Mouse (Mus musculus) kidney, embryonic 16.5 days (tissue): Measurements from ENCODE around the gene Kcnh4. TPM values are rescaled to one million over a fixed set of nuclear protein-coding genes. Genes with fewer than 3 reads are reported as not detected.
A peak's percentile ranks its signal among the peaks of the same experiment; 100 is the strongest.

Experiments used
- ATAC-seq: fragments of 200-750 bp; cut with Nextera tagmentation; 2 replicates; pipeline ENCODE4 v1.8.0; 2017; ENCODE audit warnings: moderate TSS enrichment; ENCODE audit not compliant: low FRiP score, low TSS enrichment
- H3K27ac ChIP-seq: fragments of 300-500 bp; sonication (generic); 2 replicates; pipeline ENCODE4 v1.5.1; 2014; ENCODE audit warnings: low read length
- H3K27me3 ChIP-seq: fragments of 300-500 bp; sonication (generic); 2 replicates; pipeline ENCODE4 v1.6.1; 2014; ENCODE audit warnings: low read length, control low read depth, mixed read lengths; ENCODE audit not compliant: insufficient read depth
- H3K36me3 ChIP-seq: fragments of 300-500 bp; sonication (generic); 2 replicates; pipeline ENCODE4 v1.6.1; 2014; ENCODE audit warnings: low read length, control low read depth, mixed read lengths; ENCODE audit not compliant: insufficient read depth
- H3K4me1 ChIP-seq: fragments of 300-500 bp; sonication (generic); 2 replicates; pipeline ENCODE4 v1.6.1; 2014; ENCODE audit warnings: low read length, control low read depth, mixed read lengths; ENCODE audit not compliant: insufficient read depth
- H3K4me2 ChIP-seq: fragments of 300-500 bp; sonication (generic); replicated peaks from 2 replicates; pipeline ENCODE4 v1.6.1; 2014; ENCODE audit warnings: low read depth, low read length
- H3K4me3 ChIP-seq: fragments of 300-500 bp; sonication (generic); 2 replicates; pipeline ENCODE4 v1.5.1; 2014; ENCODE audit warnings: mild to moderate bottlenecking, low read length
- H3K9ac ChIP-seq: fragments of 300-500 bp; sonication (generic); replicated peaks from 2 replicates; pipeline ENCODE4 v1.6.1; 2014; ENCODE audit warnings: low read length
- H3K9me3 ChIP-seq: fragments of 300-500 bp; sonication (generic); 2 replicates; pipeline ENCODE4 v1.6.1; 2016; ENCODE audit warnings: low read length, control low read depth
- WGBS: fragments of 180-500 bp; shearing (Covaris S2); extraction: QIAGEN DNeasy Blood & Tissue Kit; methylation state at CpG from one replicate; pipeline ENCODE4 v1.1.7; 2014; 5-methylcytosine and 5-hydroxymethylcytosine counted together
- polyA plus RNA-seq: library from polyadenylated mRNA; unstranded; fragments of >200 nt; fragmentation: Nextera tagmentation; extraction: Ambion mirVana; gene quantifications from 2 replicates; pipeline ENCODE4 v1.2.1, GENCODE M21; 2015

The Kcnh4 gene
- polyA plus RNA-seq, 1 experiment from 2014 or later = not detected

GRCm38 (mm10) chr11:100769980-100770379 is 10.2 kb upstream of the Kcnh4 start:
- Histone ChIP-seq H3K4me1 (peaks cover 5% of the 10 kb centered on the region), H3K4me3 (peak overlapping the region; percentile 64), H3K27ac (no peak overlapping the region), H3K9me3 (no peaks in the 10 kb centered on the region), H3K9ac (peak overlapping the region; percentile 74), H3K27me3 (no peaks in the 10 kb centered on the region), H3K4me2 (peak overlapping the region; percentile 57), H3K36me3 (no peaks in the 10 kb centered on the region)
- WGBS = 67% methylated on average over 6 of the region's 6 CpGs
- no peak for ATAC-seq

- Histone ChIP-seq H3K27ac (no peak overlapping the region), H3K9ac (no peak overlapping the region), H3K27me3 (0 out of 2 replicates have a peak, but pooled peaks cover under 1% of the 10 kb centered on the region), H3K4me3 (no peak overlapping the region), H3K4me2 (no peak overlapping the region), H3K9me3 (no peaks in the 10 kb centered on the region), H3K4me1 (peaks cover 5% of the 10 kb centered on the region), H3K36me3 (no peaks in the 10 kb centered on the region)
- ATAC-seq = no peak
- WGBS = 82% methylated on average over 5 of the region's 5 CpGs
Observed at GRCm38 (mm10) chr11:100767871-100768270, 8.1 kb upstream of the Kcnh4 start.

- peaks cover 8% of the 10 kb centered on the region for H3K27me3 ChIP-seq
- H3K9me3 ChIP-seq = no peaks in the 10 kb centered on the region
- H3K4me3 ChIP-seq = no peak overlapping the region
- no peak overlapping the region for H3K9ac ChIP-seq
- no peak overlapping the region for H3K27ac ChIP-seq
- WGBS = 78% methylated on average over 9 of the region's 9 CpGs
- no peak for ATAC-seq
- H3K4me2 ChIP-seq = no peak overlapping the region
- H3K4me1 ChIP-seq = peaks cover 7% of the 10 kb centered on the region
- no peaks in the 10 kb centered on the region for H3K36me3 ChIP-seq
Observed at GRCm38 (mm10) chr11:100766726-100767125, 7.0 kb upstream of the Kcnh4 start.

GRCm38 (mm10) chr11:100762831-100763230 is 3.1 kb upstream of the Kcnh4 start, which contains the start of gene Hcrt:
TSS of gene Hcrt (minus strand) at chr11:100762931.
- peak within 1 kb of the TSS; percentile 59 for H3K9ac ChIP-seq
- no peak for ATAC-seq
- H3K27me3 ChIP-seq = peaks cover 30% of the 10 kb centered on the region
- peaks cover 12% of the 10 kb centered on the region for H3K4me1 ChIP-seq
- no peaks in the 10 kb centered on the region for H3K36me3 ChIP-seq
- H3K27ac ChIP-seq = no peak within 1 kb of the TSS
- H3K9me3 ChIP-seq = no peaks in the 10 kb centered on the region
- peak within 1 kb of the TSS; percentile 83 for H3K4me2 ChIP-seq
- peak within 1 kb of the TSS; percentile 53 for H3K4me3 ChIP-seq
- 77% methylated on average over 7 of the region's 7 CpGs for WGBS

- under 1% methylated on average over 27 of the region's 27 CpGs for WGBS
- H3K4me2 ChIP-seq = peak overlapping the region; percentile 83
- H3K27ac ChIP-seq = no peak overlapping the region
- peak overlapping the region; percentile 53 for H3K4me3 ChIP-seq
- peak overlapping the region; percentile 59 for H3K9ac ChIP-seq
- H3K4me1 ChIP-seq = peaks cover 12% of the 10 kb centered on the region
- H3K36me3 ChIP-seq = no peaks in the 10 kb centered on the region
- peak; percentile 66 for ATAC-seq
- peaks cover 30% of the 10 kb centered on the region for H3K27me3 ChIP-seq
- no peaks in the 10 kb centered on the region for H3K9me3 ChIP-seq
Observed at GRCm38 (mm10) chr11:100761547-100762045, 1.9 kb upstream of the Kcnh4 start.

- WGBS = 2% methylated on average over 34 of the region's 35 CpGs
- 0 out of 2 replicates have a peak, but pooled peaks have one; percentile 11 for ATAC-seq
- Histone ChIP-seq H3K27me3 (peaks cover 30% of the 10 kb centered on the region), H3K4me2 (peak overlapping the region; percentile 59), H3K4me1 (peaks cover 12% of the 10 kb centered on the region), H3K9ac (no peak overlapping the region), H3K9me3 (no peaks in the 10 kb centered on the region), H3K4me3 (peak overlapping the region; percentile 32; the same call in 1 of the 2 replicates), H3K27ac (no peak overlapping the region), H3K36me3 (no peaks in the 10 kb centered on the region)
Observed at GRCm38 (mm10) chr11:100758707-100759610, 783 bp downstream of the Kcnh4 start.

- Histone ChIP-seq H3K9ac (no peak overlapping the region), H3K4me3 (no peak overlapping the region), H3K27ac (no peak overlapping the region), H3K36me3 (no peaks in the 10 kb centered on the region), H3K4me2 (no peak overlapping the region), H3K4me1 (peaks cover 12% of the 10 kb centered on the region), H3K9me3 (no peaks in the 10 kb centered on the region), H3K27me3 (peaks cover 27% of the 10 kb centered on the region)
- no peak for ATAC-seq
- 83% methylated on average over 12 of the region's 12 CpGs for WGBS
Observed at GRCm38 (mm10) chr11:100757566-100757965, 2.2 kb downstream of the Kcnh4 start.

GRCm38 (mm10) chr11:100756476-100756875 is 3.3 kb downstream of the Kcnh4 start:
- 70% methylated on average over 6 of the region's 6 CpGs for WGBS
- ATAC-seq = no peak
- no peak overlapping the region for H3K9ac ChIP-seq
- H3K27ac ChIP-seq = no peak overlapping the region
- no peak overlapping the region for H3K4me3 ChIP-seq
- H3K9me3 ChIP-seq = no peaks in the 10 kb centered on the region
- no peak overlapping the region for H3K4me2 ChIP-seq
- H3K27me3 ChIP-seq = peaks cover 21% of the 10 kb centered on the region
- no peaks in the 10 kb centered on the region for H3K36me3 ChIP-seq
- peaks cover 16% of the 10 kb centered on the region for H3K4me1 ChIP-seq

GRCm38 (mm10) chr11:100754693-100755057 is 5.1 kb downstream of the Kcnh4 start:
- H3K27ac ChIP-seq = no peak overlapping the region
- no peaks in the 10 kb centered on the region for H3K9me3 ChIP-seq
- H3K36me3 ChIP-seq = no peaks in the 10 kb centered on the region
- peaks cover 14% of the 10 kb centered on the region for H3K27me3 ChIP-seq
- no peak for ATAC-seq
- H3K9ac ChIP-seq = no peak overlapping the region
- H3K4me1 ChIP-seq = peaks cover 13% of the 10 kb centered on the region
- H3K4me2 ChIP-seq = no peak overlapping the region
- H3K4me3 ChIP-seq = no peak overlapping the region
- 94% methylated on average over 3 of the region's 3 CpGs for WGBS
